Mouse (Mus musculus) MEL (cell line): Measurements from ENCODE around the gene Zic1.

Experiments used
- CTCF ChIP-seq, 3 experiments: IDR thresholded peaks in 2 of 3; conservative IDR thresholded peaks in 1 of 3; 2 replicates each; pipeline ENCODE4 v1.5.1; 2011 to 2012; ENCODE audit warnings: low read length in 3 of 3, low read depth in 2 of 3, mild to moderate bottlenecking in 2 of 3, improper control_type of control experiment in 1 of 3, inconsistent platforms in 1 of 3, mixed read lengths in 1 of 3, moderate library complexity in 1 of 3; ENCODE audit not compliant: control insufficient read depth in 1 of 3, insufficient read depth in 1 of 3, poor library complexity in 1 of 3, severe bottlenecking in 1 of 3
- ELF1 ChIP-seq: IDR thresholded peaks from 2 replicates; pipeline ENCODE4 v1.6.1; 2014; ENCODE audit warnings: low read depth, mild to moderate bottlenecking, inconsistent platforms, low read length, improper control_type of control experiment, moderate library complexity
- MAFK ChIP-seq: IDR thresholded peaks from 2 replicates; pipeline ENCODE4 v1.6.1; 2011; ENCODE audit warnings: low read depth, mild to moderate bottlenecking, low read length, improper control_type of control experiment, borderline replicate concordance
- MAX ChIP-seq: IDR thresholded peaks from 2 replicates; pipeline ENCODE4 v1.6.1; 2011; ENCODE audit warnings: low read length, improper control_type of control experiment
- MYC ChIP-seq: IDR thresholded peaks from 2 replicates; pipeline ENCODE4 v1.6.1; 2011; ENCODE audit warnings: low read depth, mild to moderate bottlenecking, low read length, improper control_type of control experiment, moderate library complexity
- POLR2A ChIP-seq, 2 experiments: IDR thresholded peaks; 2 replicates each; pipeline ENCODE4 v1.6.1; 2011 to 2012; ENCODE audit warnings: low read length in 2 of 2, mild to moderate bottlenecking in 2 of 2, control low read depth in 1 of 2, improper control_type of control experiment in 1 of 2, low read depth in 1 of 2, moderate library complexity in 1 of 2; ENCODE audit not compliant: control insufficient read depth in 1 of 2, insufficient read depth in 1 of 2, poor library complexity in 1 of 2
- POLR2AphosphoS5 ChIP-seq: IDR thresholded peaks from 2 replicates; pipeline ENCODE4 v1.6.1; 2012; ENCODE audit warnings: low read depth, borderline replicate concordance, mild to moderate bottlenecking, inconsistent platforms, low read length, moderate library complexity, mixed read lengths
- TBP ChIP-seq: IDR thresholded peaks from 2 replicates; pipeline ENCODE4 v1.8.0; 2011; ENCODE audit warnings: low read depth, low read length, improper control_type of control experiment
- USF1 ChIP-seq: IDR thresholded peaks from 2 replicates; pipeline ENCODE4 v1.6.1; 2014; ENCODE audit warnings: low read depth, mild to moderate bottlenecking, inconsistent platforms, low read length, improper control_type of control experiment, moderate library complexity
- USF2 ChIP-seq, 2 experiments: IDR thresholded peaks; 2 replicates each; pipeline ENCODE4 v1.6.1; 2011 to 2012; ENCODE audit warnings: improper control_type of control experiment in 2 of 2, low read length in 2 of 2, borderline replicate concordance in 1 of 2, inconsistent platforms in 1 of 2, low read depth in 1 of 2, mild to moderate bottlenecking in 1 of 2; ENCODE audit not compliant: insufficient read depth in 1 of 2

- TF ChIP-seq ELF1 (no peak), MAX (no peak), CTCF (IDR thresholded peaks at IDR 0.05 in 2 of 3, conservative IDR thresholded peaks at IDR 0.05 in 1 of 3; ENCODE audit: control insufficient read depth in 1 of 3, insufficient read depth in 1 of 3, low read depth in 2 of 3, low read length in 3 of 3, poor library complexity in 1 of 3, severe bottlenecking in 1 of 3) (no peak), POLR2AphosphoS5 (no peak), MAFK (no peak), USF2 (IDR thresholded peaks at IDR 0.05; ENCODE audit: borderline replicate concordance in 1 of 2, insufficient read depth in 1 of 2, low read depth in 1 of 2, low read length in 2 of 2) (no peak), POLR2A (IDR thresholded peaks at IDR 0.05; ENCODE audit: control insufficient read depth in 1 of 2, insufficient read depth in 1 of 2, low read depth in 1 of 2, low read length in 2 of 2, poor library complexity in 1 of 2) (no peak), MYC (no peak), USF1 (no peak), TBP (no peak)
Measured at GRCm38 (mm10) chr9:91414007-91414661, 48.5 kb upstream of the Zic1 start.
